Mouse (Mus musculus): ENCODE data around the gene Nup153. TPM values are rescaled to one million over a fixed set of nuclear protein-coding genes. Genes with fewer than 3 reads are reported as not detected.

Gene Nup153
- polyA plus RNA-seq, 1 experiment from 2014 or later: 42.8 TPM

DNA sequence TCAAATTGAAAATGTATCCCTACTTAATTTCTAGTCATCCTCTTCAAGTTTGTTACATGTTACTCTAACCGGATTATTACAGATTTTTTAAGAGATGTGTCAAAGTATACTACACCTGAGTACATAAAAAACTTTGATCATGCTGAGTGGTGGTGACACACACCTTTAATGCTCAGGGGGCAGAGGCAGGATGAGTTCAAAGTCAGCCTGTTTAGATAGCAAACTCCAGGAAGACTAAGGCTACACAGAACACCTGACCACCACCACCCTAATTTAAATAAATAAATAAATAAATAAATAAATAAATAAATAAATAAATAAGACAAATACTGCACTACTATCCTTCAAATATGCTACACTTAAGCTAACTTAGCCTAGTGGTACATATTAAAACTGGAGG, 31.8 kb downstream of the Nup153 start:
- no peak overlapping the region for H3K27ac ChIP-seq (ENCODE audit: low read depth)
- 84% methylated on average over 1 of the region's 1 CpGs for WGBS
- no peak overlapping the region for H3K4me2 ChIP-seq
- ATAC-seq (ENCODE audit: insufficient read depth) (no peak), DNase-seq (no peak)
- H3K36me3 ChIP-seq (ENCODE audit: insufficient read depth): peaks cover 52% of the 10 kb centered on the region
- H3K4me1 ChIP-seq (ENCODE audit: insufficient read depth): no peaks in the 10 kb centered on the region
- no peak overlapping the region for H3K9ac ChIP-seq
- no peaks in the 10 kb centered on the region for H3K27me3 ChIP-seq (ENCODE audit: insufficient read depth, low read length)
- no peak for TF ChIP-seq CTCF (IDR thresholded peaks at IDR 0.05; ENCODE audit: low read depth)
- H3K4me3 ChIP-seq (ENCODE audit: low read depth, low read length): no peak overlapping the region
- H3K9me3 ChIP-seq (ENCODE audit: low read depth, low read length): no peaks in the 10 kb centered on the region

DNA sequence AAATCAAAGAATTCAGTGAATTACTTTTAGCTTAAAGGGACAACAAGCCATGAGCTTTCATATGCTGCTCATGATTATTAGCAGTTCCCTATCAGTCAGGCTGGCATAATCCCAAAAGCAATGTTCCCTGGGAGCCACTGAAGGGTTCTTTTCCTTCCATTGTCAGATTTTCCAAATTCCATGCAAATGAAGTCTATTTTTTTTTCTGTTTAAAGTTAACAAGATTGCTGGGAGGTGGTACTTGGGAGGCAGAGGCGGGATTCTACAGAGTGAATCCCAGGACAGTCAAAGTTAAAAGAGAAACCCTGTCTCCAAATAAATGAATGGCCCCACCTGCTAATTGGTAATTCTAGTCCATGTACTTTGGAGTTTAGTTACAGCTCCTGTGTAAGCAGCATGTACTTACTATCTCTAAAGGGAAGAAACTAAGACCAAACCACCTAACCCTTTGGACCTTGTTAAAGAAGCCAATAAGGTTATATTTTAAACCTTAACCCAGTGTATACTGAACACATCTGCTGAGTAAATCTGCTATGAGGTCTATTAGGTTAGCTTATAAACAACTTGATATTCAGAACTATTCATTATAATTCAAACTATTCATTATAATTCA, 32.3 kb downstream of the Nup153 start:
- TF ChIP-seq CTCF (IDR thresholded peaks at IDR 0.05; ENCODE audit: low read depth): no peak

DNA sequence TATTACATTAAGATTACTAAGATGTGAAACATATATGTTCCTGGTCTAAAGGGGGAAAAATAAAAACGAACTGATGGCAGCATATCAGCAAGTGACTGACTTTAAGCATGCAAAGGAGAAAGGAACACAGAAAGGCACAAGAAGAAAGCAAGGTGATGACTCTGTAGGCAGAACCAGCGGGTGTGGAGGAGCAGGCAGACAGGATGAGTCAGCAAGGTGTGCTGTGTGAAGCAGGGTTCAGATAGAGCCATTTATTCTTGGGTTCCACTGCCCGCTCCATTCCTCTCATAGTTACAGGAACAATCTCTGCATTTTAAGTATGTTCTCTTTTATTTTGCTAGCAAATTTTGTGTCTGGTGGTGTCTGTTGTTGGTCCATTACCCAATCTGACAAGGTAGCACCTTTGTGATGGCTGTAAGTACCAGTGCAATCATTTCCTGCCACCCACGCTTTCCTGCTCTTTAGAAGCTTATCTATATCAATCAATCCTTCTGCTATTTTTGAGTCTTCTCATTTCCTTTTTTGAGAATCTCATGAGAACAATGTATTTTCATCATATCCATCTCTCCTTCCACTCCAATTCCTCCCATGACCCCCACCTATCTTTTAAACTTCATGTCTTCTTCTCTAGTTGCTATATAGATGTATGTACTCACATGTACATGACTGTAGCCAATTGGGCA, 37.0 kb downstream of the Nup153 start:
- DNase-seq (no peak), ATAC-seq (ENCODE audit: insufficient read depth) (no peak)
- H3K36me3 ChIP-seq (ENCODE audit: insufficient read depth): peaks cover 78% of the 10 kb centered on the region
- no peak for TF ChIP-seq CTCF (IDR thresholded peaks at IDR 0.05; ENCODE audit: low read depth)
- no peaks in the 10 kb centered on the region for H3K4me1 ChIP-seq (ENCODE audit: insufficient read depth)
- H3K9ac ChIP-seq: no peak overlapping the region
- no peaks in the 10 kb centered on the region for H3K9me3 ChIP-seq (ENCODE audit: low read depth, low read length)
- no peak overlapping the region for H3K4me2 ChIP-seq
- no peak overlapping the region for H3K4me3 ChIP-seq (ENCODE audit: low read depth, low read length)
- 83% methylated on average over 4 of the region's 4 CpGs for WGBS
- no peaks in the 10 kb centered on the region for H3K27me3 ChIP-seq (ENCODE audit: insufficient read depth, low read length)
- H3K27ac ChIP-seq (ENCODE audit: low read depth): no peak overlapping the region

More for the DNA sequence above, 32.3 kb downstream of the Nup153 start:
- DNase-seq (no peak), ATAC-seq (ENCODE audit: insufficient read depth) (no peak)
- H3K36me3 ChIP-seq (ENCODE audit: insufficient read depth): peaks cover 58% of the 10 kb centered on the region
- H3K4me3 ChIP-seq (ENCODE audit: low read depth, low read length): no peak overlapping the region
- no peaks in the 10 kb centered on the region for H3K9me3 ChIP-seq (ENCODE audit: low read depth, low read length)
- H3K27ac ChIP-seq (ENCODE audit: low read depth): no peak overlapping the region
- no peaks in the 10 kb centered on the region for H3K4me1 ChIP-seq (ENCODE audit: insufficient read depth)
- WGBS: 86% methylated on average over 1 of the region's 1 CpGs
- no peak overlapping the region for H3K4me2 ChIP-seq
- no peak overlapping the region for H3K9ac ChIP-seq
- H3K27me3 ChIP-seq (ENCODE audit: insufficient read depth, low read length): no peaks in the 10 kb centered on the region

DNA sequence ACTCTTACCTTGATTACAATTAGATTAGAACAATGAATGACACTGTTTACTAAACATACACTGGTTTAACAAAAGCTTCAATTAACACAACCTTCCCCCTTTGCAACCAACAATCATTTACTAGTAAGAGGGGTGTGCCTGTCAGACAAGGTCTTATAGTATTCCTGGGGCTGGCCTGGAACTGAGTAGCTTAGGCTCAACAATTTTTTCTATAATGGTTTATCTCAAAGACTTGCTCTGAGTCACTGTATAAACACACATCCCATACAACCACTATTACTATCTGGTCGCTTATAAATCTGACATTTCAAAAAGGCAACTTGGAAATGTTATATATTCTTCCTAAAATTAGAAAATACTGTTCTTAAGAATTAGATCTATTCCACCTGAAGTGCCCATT, 44.4 kb downstream of the Nup153 start:
- ATAC-seq (ENCODE audit: insufficient read depth): no peak
- no peaks in the 10 kb centered on the region for H3K27me3 ChIP-seq (ENCODE audit: insufficient read depth, low read length)
- H3K9me3 ChIP-seq (ENCODE audit: low read depth, low read length): no peaks in the 10 kb centered on the region
- H3K4me1 ChIP-seq (ENCODE audit: insufficient read depth): no peaks in the 10 kb centered on the region
- H3K36me3 ChIP-seq (ENCODE audit: insufficient read depth): peaks cover 80% of the 10 kb centered on the region
- no peak overlapping the region for H3K27ac ChIP-seq (ENCODE audit: low read depth)
- 77% methylated on average over 1 of the region's 1 CpGs for WGBS
- H3K4me3 ChIP-seq (ENCODE audit: low read depth, low read length): no peak overlapping the region
- no peak overlapping the region for H3K4me2 ChIP-seq
- no peak for TF ChIP-seq CTCF (IDR thresholded peaks at IDR 0.05; ENCODE audit: low read depth)
- DNase-seq: no peak
- no peak overlapping the region for H3K9ac ChIP-seq

DNA sequence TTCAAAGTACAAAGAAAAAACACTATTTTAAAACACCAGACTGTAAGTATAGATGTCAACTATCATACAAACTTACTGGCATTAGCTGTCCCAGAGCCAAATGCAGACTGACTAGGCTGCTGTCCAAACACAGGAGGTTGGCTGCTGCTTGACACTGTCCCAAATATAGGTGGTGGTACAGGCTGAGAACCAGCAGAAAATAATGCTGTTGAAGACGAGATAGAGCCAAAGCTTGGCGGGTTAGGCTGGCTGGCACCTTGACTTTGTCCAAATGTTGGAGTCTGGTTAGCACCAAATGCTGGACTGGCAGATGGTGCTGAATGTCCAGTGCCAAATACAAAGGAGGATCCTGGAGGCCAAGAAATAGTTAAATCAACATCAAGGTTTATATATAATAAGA, 44.8 kb downstream of the Nup153 start:
- no peak overlapping the region for H3K4me3 ChIP-seq (ENCODE audit: low read depth, low read length)
- no peak for TF ChIP-seq CTCF (IDR thresholded peaks at IDR 0.05; ENCODE audit: low read depth)
- WGBS: 80% methylated on average over 2 of the region's 2 CpGs
- no peak for DNase-seq
- no peaks in the 10 kb centered on the region for H3K4me1 ChIP-seq (ENCODE audit: insufficient read depth)
- no peaks in the 10 kb centered on the region for H3K27me3 ChIP-seq (ENCODE audit: insufficient read depth, low read length)
- H3K27ac ChIP-seq (ENCODE audit: low read depth): no peak overlapping the region
- no peaks in the 10 kb centered on the region for H3K9me3 ChIP-seq (ENCODE audit: low read depth, low read length)
- peaks cover 78% of the 10 kb centered on the region for H3K36me3 ChIP-seq (ENCODE audit: insufficient read depth)
- no peak overlapping the region for H3K9ac ChIP-seq
- no peak for ATAC-seq (ENCODE audit: insufficient read depth)
- H3K4me2 ChIP-seq: no peak overlapping the region

DNA sequence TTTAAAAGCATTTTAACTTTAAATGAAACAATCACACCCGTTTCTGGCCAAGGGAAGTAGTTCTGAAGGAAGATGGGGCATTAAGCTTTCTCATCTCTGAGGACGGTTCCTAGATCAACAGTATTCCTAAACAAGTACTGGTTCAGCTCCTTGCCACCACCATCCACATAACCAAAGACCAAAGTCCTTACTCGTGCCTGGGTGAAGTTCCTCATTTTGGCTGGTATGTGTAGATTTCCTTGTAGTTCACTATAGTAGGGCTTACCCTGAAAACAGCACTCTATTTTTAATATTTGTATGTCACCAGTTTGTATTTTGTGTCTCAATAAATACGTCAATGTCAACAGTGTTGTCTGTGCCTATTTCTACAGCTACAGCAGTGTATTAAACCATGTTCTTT, 50.0 kb downstream of the Nup153 start:
- Histone ChIP-seq H3K4me3 (ENCODE audit: low read depth, low read length) (no peak overlapping the region), H3K4me2 (no peak overlapping the region), H3K9ac (no peak overlapping the region), H3K36me3 (ENCODE audit: insufficient read depth) (peaks cover 69% of the 10 kb centered on the region), H3K4me1 (ENCODE audit: insufficient read depth) (no peaks in the 10 kb centered on the region), H3K9me3 (ENCODE audit: low read depth, low read length) (no peaks in the 10 kb centered on the region), H3K27me3 (ENCODE audit: insufficient read depth, low read length) (no peaks in the 10 kb centered on the region), H3K27ac (ENCODE audit: low read depth) (no peak overlapping the region)
- WGBS: 82% methylated on average over 4 of the region's 4 CpGs
- TF ChIP-seq CTCF (IDR thresholded peaks at IDR 0.05; ENCODE audit: low read depth): no peak
- DNase-seq (no peak), ATAC-seq (ENCODE audit: insufficient read depth) (no peak)

DNA sequence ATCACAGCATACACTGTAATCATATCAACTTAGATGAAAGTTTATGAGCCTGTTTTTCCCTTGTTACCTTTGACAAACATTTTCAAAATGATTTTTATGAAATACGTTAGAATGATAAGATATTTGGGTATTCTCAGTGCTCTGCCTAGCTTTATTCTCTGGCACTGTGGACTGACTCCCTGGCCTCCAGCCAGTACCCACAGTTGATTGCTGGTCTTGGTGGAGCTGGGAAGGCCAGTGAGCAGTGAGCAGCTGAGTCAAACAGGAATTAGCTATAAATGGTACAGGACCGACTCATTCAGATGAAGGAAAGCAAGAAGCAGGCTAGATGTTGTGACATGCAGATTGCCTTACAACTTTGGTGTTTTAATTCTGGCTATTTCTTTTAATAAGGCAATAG, 53.1 kb downstream of the Nup153 start:
- no peak for ATAC-seq (ENCODE audit: insufficient read depth)
- H3K27me3 ChIP-seq (ENCODE audit: insufficient read depth, low read length): no peaks in the 10 kb centered on the region
- no peak overlapping the region for H3K4me2 ChIP-seq
- H3K9ac ChIP-seq: no peak overlapping the region
- H3K27ac ChIP-seq (ENCODE audit: low read depth): no peak overlapping the region
- no peak for DNase-seq
- 0 out of 2 replicates have a peak, but pooled peaks cover 3% of the 10 kb centered on the region for H3K4me1 ChIP-seq (ENCODE audit: insufficient read depth)
- TF ChIP-seq CTCF (IDR thresholded peaks at IDR 0.05; ENCODE audit: low read depth): no peak
- peaks cover 52% of the 10 kb centered on the region for H3K36me3 ChIP-seq (ENCODE audit: insufficient read depth)
- H3K9me3 ChIP-seq (ENCODE audit: low read depth, low read length): no peaks in the 10 kb centered on the region
- WGBS: 85% methylated on average over 2 of the region's 2 CpGs
- no peak overlapping the region for H3K4me3 ChIP-seq (ENCODE audit: low read depth, low read length)
